Mouse (Mus musculus) G1E (cell line): ENCODE measurements around the gene C77080. TPM values are rescaled to one million over a fixed set of nuclear protein-coding genes. Genes with fewer than 3 reads are reported as not detected.

ENCODE experiments used
- ATAC-seq: 2 replicates; pipeline ENCODE4 v1.8.0; 2016; ENCODE audit warnings: mild to moderate bottlenecking; ENCODE audit not compliant: insufficient number of reproducible peaks, poor library complexity, low FRiP score, severe bottlenecking; ENCODE audit errors: extremely low read depth
- DNase-seq: peaks from one replicate; pipeline ENCODE4 v3.0.0; 2012; ENCODE audit warnings: low spot score
- H3K27me3 ChIP-seq: 2 replicates; pipeline ENCODE4 v1.6.1; 2012; ENCODE audit warnings: mild to moderate bottlenecking, low read length, inconsistent platforms; ENCODE audit not compliant: insufficient read depth
- H3K36me3 ChIP-seq: replicated peaks from 2 replicates; pipeline ENCODE3; 2012; ENCODE audit warnings: mild to moderate bottlenecking, inconsistent platforms
- H3K4me1 ChIP-seq: 2 replicates; pipeline ENCODE4 v1.6.1; 2012; ENCODE audit warnings: low read depth, low read length, inconsistent platforms, mixed read lengths; ENCODE audit not compliant: insufficient read depth
- H3K4me3 ChIP-seq: 2 replicates; pipeline ENCODE4 v1.5.1; 2012; ENCODE audit warnings: low read depth, mild to moderate bottlenecking, inconsistent platforms, low read length, moderate library complexity, mixed read lengths
- H3K9me3 ChIP-seq: replicated peaks from 2 replicates; pipeline ENCODE4 v1.6.1; 2012; ENCODE audit warnings: inconsistent platforms
- CTCF ChIP-seq: IDR thresholded peaks from 2 replicates; pipeline ENCODE4 v1.5.1; 2012; ENCODE audit warnings: low read depth, low read length, inconsistent platforms, mixed read lengths
- GATA1 ChIP-seq: IDR thresholded peaks from 2 replicates; pipeline ENCODE4 v1.6.1; 2012; ENCODE audit warnings: borderline replicate concordance, low read length, inconsistent platforms, mixed read lengths
- GATA2 ChIP-seq: IDR thresholded peaks from 2 replicates; pipeline ENCODE4 v1.6.1; 2012; ENCODE audit warnings: low read depth, low read length, inconsistent platforms, borderline replicate concordance
- POLR2AphosphoS5 ChIP-seq: IDR thresholded peaks from 2 replicates; pipeline ENCODE4 v1.6.1; 2012; ENCODE audit warnings: low read depth, low read length, inconsistent platforms; ENCODE audit not compliant: insufficient replicate concordance
- TAL1 ChIP-seq: conservative IDR thresholded peaks from 2 replicates; pipeline ENCODE4 v1.6.1; 2012; ENCODE audit warnings: low read depth, low read length, inconsistent platforms, mixed read lengths
- polyA plus RNA-seq: library from polyadenylated mRNA; stranded (reverse); fragments of >175 nt; gene quantifications from 2 replicates; pipeline ENCODE4 v1.2.3, GENCODE M21; 2012
- total RNA-seq, 2 experiments: library from RNA; stranded (forward) in 1 of 2; stranded (reverse) in 1 of 2; fragments of 200-1000 nt in 1 of 2; fragments of >200 nt in 1 of 2; fragmentation: Nextera tagmentation in 1 of 2; gene quantifications; 2 replicates each; pipeline ENCODE4 v1.2.3; 2014 to 2017

Gene C77080
- total and polyA plus RNA-seq, 3 experiments, result 23.6 to 196 (median 67.9) TPM

DNA sequence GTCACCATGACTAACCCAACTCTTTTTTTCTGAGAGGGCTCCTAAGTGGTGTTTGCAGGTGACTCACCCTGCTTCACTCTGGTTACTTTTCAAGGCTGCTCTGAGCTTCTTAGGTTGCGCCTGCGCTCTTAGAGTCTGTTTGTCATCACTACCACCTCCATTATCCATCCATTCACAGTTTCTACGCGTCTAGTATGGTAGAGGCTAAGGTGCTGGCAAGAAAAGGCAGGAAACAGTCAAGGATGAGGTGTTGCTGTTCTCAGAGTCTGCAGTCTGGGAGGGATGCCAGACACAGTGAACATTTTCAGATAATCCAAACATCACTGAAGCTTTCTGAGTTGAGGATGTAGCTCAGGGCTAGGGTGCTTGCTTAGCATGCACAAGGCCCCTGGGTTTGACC lies 36.5 kb upstream of the C77080 start:
- TF ChIP-seq TAL1 (no peak), GATA2 (no peak), GATA1 (no peak), POLR2AphosphoS5 (no peak), CTCF (no peak)
- H3K36me3 ChIP-seq, result peaks cover 47% of the 10 kb centered on the region
- H3K4me1 ChIP-seq, result peaks cover 61% of the 10 kb centered on the region
- ATAC-seq (no peak), DNase-seq (no peak)
- H3K27me3 ChIP-seq, result peaks cover 4% of the 10 kb centered on the region; the same call in 1 of the 2 replicates
- H3K4me3 ChIP-seq, result no peak overlapping the region
- peaks cover 13% of the 10 kb centered on the region for H3K9me3 ChIP-seq

DNA sequence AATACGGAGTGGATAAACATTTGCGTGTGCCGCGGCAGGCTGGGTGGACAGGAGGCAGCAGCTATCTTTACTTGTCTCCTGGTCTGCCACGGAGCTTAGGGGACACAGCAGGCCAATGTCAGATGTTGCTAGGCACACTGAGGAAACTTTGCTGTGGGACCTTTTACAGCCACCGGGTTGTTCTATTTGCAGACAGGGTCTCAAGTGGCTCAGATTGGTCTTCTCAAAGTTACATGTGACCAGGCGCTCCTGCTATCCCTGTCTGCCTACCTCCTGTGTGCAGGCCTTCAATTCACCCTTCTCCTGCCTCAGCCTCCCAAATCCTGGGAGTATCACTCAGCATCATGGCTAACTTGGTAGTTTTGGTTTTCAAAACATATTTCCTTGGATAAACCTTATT lies 34.9 kb upstream of the C77080 start:
- Histone ChIP-seq H3K36me3 (peaks cover 42% of the 10 kb centered on the region), H3K4me1 (peaks cover 63% of the 10 kb centered on the region), H3K4me3 (peak overlapping the region; percentile 23; the same call in 1 of the 2 replicates), H3K9me3 (peaks cover 16% of the 10 kb centered on the region), H3K27me3 (peaks cover 4% of the 10 kb centered on the region; the same call in 1 of the 2 replicates)
- DNase-seq, result no peak
- TF ChIP-seq CTCF (no peak), GATA1 (no peak), GATA2 (no peak), POLR2AphosphoS5 (no peak), TAL1 (no peak)
- ATAC-seq, result no peak

DNA sequence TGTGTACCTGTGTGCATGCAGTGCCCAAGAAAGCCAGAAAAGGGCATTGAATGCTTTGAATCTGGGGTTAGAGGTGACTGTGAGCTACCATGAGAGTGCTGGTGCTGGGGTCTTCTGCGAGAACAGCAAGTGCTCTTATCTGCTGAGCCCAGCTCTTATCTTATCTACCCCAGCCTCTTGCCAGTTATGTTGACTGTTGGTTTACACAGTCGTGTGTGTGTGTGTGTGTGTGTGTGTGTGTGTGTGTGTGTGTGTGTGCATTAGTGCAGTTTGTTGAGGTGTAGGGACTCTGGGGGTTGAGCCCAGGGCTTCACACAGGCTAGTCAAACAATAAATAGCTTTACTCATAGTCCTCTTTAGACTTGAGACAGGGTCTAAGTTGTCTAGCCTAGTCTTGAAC lies 34.0 kb upstream of the C77080 start:
- Histone ChIP-seq H3K4me3 (peak overlapping the region; percentile 27; the same call in 1 of the 2 replicates), H3K4me1 (peaks cover 65% of the 10 kb centered on the region), H3K36me3 (peaks cover 42% of the 10 kb centered on the region), H3K9me3 (peaks cover 16% of the 10 kb centered on the region), H3K27me3 (peaks cover 4% of the 10 kb centered on the region; the same call in 1 of the 2 replicates)
- DNase-seq (peak; percentile 47), ATAC-seq (peak; percentile 93)
- peak; percentile 95 for TF ChIP-seq TAL1
- 0 out of 2 replicates have a peak, but pooled peaks have one; percentile 56 for TF ChIP-seq GATA2
- TF ChIP-seq POLR2AphosphoS5, result no peak

DNA sequence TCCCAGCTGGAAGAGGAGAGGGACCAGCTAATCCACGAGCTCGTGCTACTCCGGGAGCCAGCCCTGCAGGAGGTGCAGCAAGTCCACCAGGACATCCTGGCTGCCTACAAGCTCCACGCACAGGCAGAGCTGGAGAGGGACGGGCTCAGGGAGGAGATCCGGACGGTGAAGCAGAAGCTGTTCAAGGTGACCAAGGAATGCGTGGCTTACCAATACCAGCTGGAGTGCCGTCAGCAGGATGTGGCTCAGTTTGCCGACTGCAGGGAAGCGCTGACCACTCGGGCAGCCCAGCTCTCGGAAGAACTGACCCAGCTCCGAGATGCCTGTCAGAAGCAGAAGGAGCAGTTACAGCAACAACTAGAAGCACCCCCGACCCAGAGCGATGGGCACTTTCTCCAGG lies 32.5 kb upstream of the C77080 start:
- H3K4me3 ChIP-seq, result peak overlapping the region; percentile 51; the same call in 1 of the 2 replicates
- H3K27me3 ChIP-seq, result peaks cover 8% of the 10 kb centered on the region
- peaks cover 67% of the 10 kb centered on the region for H3K4me1 ChIP-seq
- DNase-seq, result no peak
- TF ChIP-seq POLR2AphosphoS5 (no peak), GATA1 (no peak), TAL1 (no peak), GATA2 (no peak), CTCF (no peak)
- peaks cover 19% of the 10 kb centered on the region for H3K9me3 ChIP-seq
- no peak for ATAC-seq
- H3K36me3 ChIP-seq, result peaks cover 33% of the 10 kb centered on the region

DNA sequence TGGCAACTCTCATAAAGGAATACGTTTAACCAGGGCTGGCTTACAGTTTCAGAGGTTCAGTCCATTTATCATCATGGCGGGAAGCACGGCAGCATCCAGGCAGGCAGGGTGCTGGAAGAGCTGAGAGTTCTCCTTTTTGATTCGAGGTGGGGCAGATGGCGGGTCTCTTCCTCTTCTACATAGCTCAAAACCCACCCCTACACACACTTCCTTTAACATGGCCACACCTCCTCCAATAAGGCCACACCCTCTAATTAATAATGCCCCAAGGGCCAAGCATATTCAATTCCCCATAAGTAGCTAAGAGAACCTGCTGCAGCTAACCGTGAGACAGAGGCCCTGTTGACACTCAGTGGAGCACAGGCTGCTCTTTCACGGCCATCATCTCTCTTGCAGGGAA lies 31.6 kb upstream of the C77080 start:
- Histone ChIP-seq H3K4me3 (peak overlapping the region; percentile 51; the same call in 1 of the 2 replicates), H3K27me3 (peaks cover 8% of the 10 kb centered on the region), H3K9me3 (peaks cover 19% of the 10 kb centered on the region), H3K4me1 (peaks cover 67% of the 10 kb centered on the region), H3K36me3 (peaks cover 25% of the 10 kb centered on the region)
- DNase-seq, result no peak
- no peak for TF ChIP-seq GATA1
- no peak for ATAC-seq

DNA sequence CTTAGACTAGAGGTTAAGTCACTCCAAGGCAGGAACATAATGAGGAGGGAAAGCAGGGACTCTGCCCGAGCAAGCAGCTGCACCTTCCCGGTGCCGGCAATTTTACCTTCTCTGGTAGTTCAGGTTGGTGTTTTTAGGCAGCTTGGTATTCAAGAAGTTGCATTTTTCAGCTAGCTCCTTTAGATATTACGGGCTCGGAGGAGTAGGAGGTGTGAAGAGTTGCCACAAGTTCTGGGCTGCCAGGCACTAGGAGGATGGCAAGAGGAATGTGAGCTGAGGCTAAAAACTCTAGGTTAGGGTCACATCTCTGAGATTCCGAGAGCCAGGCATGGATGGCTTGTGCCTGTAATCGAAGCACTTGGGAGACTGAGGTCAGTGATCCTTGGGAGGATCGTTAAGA lies 28.5 kb upstream of the C77080 start:
- Histone ChIP-seq H3K9me3 (peaks cover 19% of the 10 kb centered on the region), H3K4me3 (no peak overlapping the region), H3K27me3 (peaks cover 29% of the 10 kb centered on the region), H3K4me1 (peaks cover 67% of the 10 kb centered on the region), H3K36me3 (peaks cover 13% of the 10 kb centered on the region)
- TF ChIP-seq CTCF, result no peak
- TF ChIP-seq GATA2, result no peak
- no peak for TF ChIP-seq TAL1
- no peak for TF ChIP-seq GATA1
- TF ChIP-seq POLR2AphosphoS5, result no peak
- no peak for DNase-seq
- ATAC-seq, result no peak
